Mouse (Mus musculus) gastrocnemius, adult 18-20 months (tissue): ENCODE data around the gene Ggps1. TPM values are rescaled to one million over a fixed set of nuclear protein-coding genes. Genes with fewer than 3 reads are reported as not detected.
"Not testable (repeated sequence)": the region's sequence is repeated elsewhere in the genome, so short reads cannot be mapped to it uniquely, and the experiment has no call there.

Experiments
- DNase-seq: peaks from one replicate; pipeline ENCODE4 v3.0.0; 2021; ENCODE audit warnings: low spot score
- total RNA-seq, 2 experiments: library from RNA; stranded (reverse); gene quantifications; 2 replicates each; pipeline ENCODE4 v1.2.3; 2021

Gene Ggps1
- total RNA-seq, 2 experiments from 2014 or later, result 16.8 to 17.6 TPM

- peak; percentile 90 for DNase-seq
Observed at GRCm38 (mm10) chr13:14039292-14039965, 23.9 kb downstream of the Ggps1 start, which contains the start of gene Tbce. Gene Tbce (minus strand): TSS chr13:14039638.

- DNase-seq, result no peak
Observed at GRCm38 (mm10) chr13:14038911-14039291, 24.4 kb downstream of the Ggps1 start.

- no peak for DNase-seq
Observed at GRCm38 (mm10) chr13:14035875-14036630, 27.2 kb downstream of the Ggps1 start.

- DNase-seq, result not testable (repeated sequence)
Observed at GRCm38 (mm10) chr13:14035352-14035751, 27.9 kb downstream of the Ggps1 start.

GRCm38 (mm10) chr13:14034073-14034348 lies 29.3 kb downstream of the Ggps1 start:
- DNase-seq, result no peak

- no peak for DNase-seq
Observed at GRCm38 (mm10) chr13:14033309-14034072, 29.8 kb downstream of the Ggps1 start.

GRCm38 (mm10) chr13:14026154-14026820 lies 37.0 kb downstream of the Ggps1 start:
- no peak for DNase-seq

- DNase-seq, result no peak
Observed at GRCm38 (mm10) chr13:14025554-14025953, 37.7 kb downstream of the Ggps1 start.

- DNase-seq, result not testable (repeated sequence)
Observed at GRCm38 (mm10) chr13:14021417-14021816, 41.9 kb downstream of the Ggps1 start.

GRCm38 (mm10) chr13:14018852-14019251 lies 44.4 kb downstream of the Ggps1 start:
- DNase-seq, result no peak

- DNase-seq, result no peak
Observed at GRCm38 (mm10) chr13:14018283-14018682, 45.0 kb downstream of the Ggps1 start.

GRCm38 (mm10) chr13:14015609-14016008 lies 47.7 kb downstream of the Ggps1 start:
- DNase-seq, result no peak

GRCm38 (mm10) chr13:14014540-14014939 lies 48.7 kb downstream of the Ggps1 start:
- no peak for DNase-seq

GRCm38 (mm10) chr13:14014001-14014400 lies 49.3 kb downstream of the Ggps1 start:
- DNase-seq, result no peak

- no peak for DNase-seq
Observed at GRCm38 (mm10) chr13:14011454-14011995, 51.8 kb downstream of the Ggps1 start.

GRCm38 (mm10) chr13:14006056-14006455 lies 57.2 kb downstream of the Ggps1 start:
- DNase-seq, result no peak

GRCm38 (mm10) chr13:14004999-14005398 lies 58.3 kb downstream of the Ggps1 start:
- DNase-seq, result no peak

GRCm38 (mm10) chr13:14004086-14004485 lies 59.2 kb downstream of the Ggps1 start:
- no peak for DNase-seq

GRCm38 (mm10) chr13:14002706-14003105 lies 60.6 kb downstream of the Ggps1 start:
- no peak for DNase-seq
